Mouse (Mus musculus): ENCODE results near the gene Ngly1.

The Ngly1 gene

GRCm38 (mm10) chr14:16249171-16249874, at the start of gene Ngly1, which contains the start of gene Oxsm:
TSS of gene Ngly1 (plus strand) at chr14:16249280.
TSS of gene Oxsm (minus strand) at chr14:16249808.
- DNase-seq (ENCODE audit: low spot score in 2 of 2): peak; percentile 41 to 81

GRCm38 (mm10) chr14:16200220-16200912, 48.7 kb upstream of the Ngly1 start:
- DNase-seq (ENCODE audit: low spot score in 2 of 2): no peak

- peak; percentile 66 to 73 for DNase-seq (ENCODE audit: low spot score in 2 of 2)
Observed at GRCm38 (mm10) chr14:16200969-16201638, 48.0 kb upstream of the Ngly1 start.

- no peak for DNase-seq (ENCODE audit: low spot score in 2 of 2)
Observed at GRCm38 (mm10) chr14:16201673-16202072, 47.4 kb upstream of the Ngly1 start.

- no peak for DNase-seq (ENCODE audit: low spot score in 2 of 2)
Observed at GRCm38 (mm10) chr14:16207722-16208121, 41.4 kb upstream of the Ngly1 start.

- no peak for DNase-seq (ENCODE audit: low spot score in 2 of 2)
Observed at GRCm38 (mm10) chr14:16219015-16219414, 30.1 kb upstream of the Ngly1 start.

- no peak for DNase-seq (ENCODE audit: low spot score in 2 of 2)
Observed at GRCm38 (mm10) chr14:16229395-16229794, 19.7 kb upstream of the Ngly1 start.

- DNase-seq (ENCODE audit: low spot score in 2 of 2): no peak
Observed at GRCm38 (mm10) chr14:16230581-16230980, 18.5 kb upstream of the Ngly1 start.

GRCm38 (mm10) chr14:16233515-16233914, 15.6 kb upstream of the Ngly1 start:
- no peak for DNase-seq (ENCODE audit: low spot score in 2 of 2)

- no peak for DNase-seq (ENCODE audit: low spot score in 2 of 2)
Observed at GRCm38 (mm10) chr14:16236466-16236865, 12.6 kb upstream of the Ngly1 start.

- DNase-seq (ENCODE audit: low spot score in 2 of 2): no peak
Observed at GRCm38 (mm10) chr14:16242193-16242815, 6.8 kb upstream of the Ngly1 start.

GRCm38 (mm10) chr14:16242947-16243602, 6.0 kb upstream of the Ngly1 start:
- DNase-seq (ENCODE audit: low spot score in 2 of 2): peak; percentile 78 to 88

- no peak for DNase-seq (ENCODE audit: low spot score in 2 of 2)
Observed at GRCm38 (mm10) chr14:16243603-16244209, 5.4 kb upstream of the Ngly1 start.

GRCm38 (mm10) chr14:16244370-16244769, 4.7 kb upstream of the Ngly1 start:
- DNase-seq (ENCODE audit: low spot score in 2 of 2): no peak

GRCm38 (mm10) chr14:16245127-16245526, 4.0 kb upstream of the Ngly1 start:
- DNase-seq (ENCODE audit: low spot score in 2 of 2): no peak

- DNase-seq (ENCODE audit: low spot score in 2 of 2): no peak
Observed at GRCm38 (mm10) chr14:16246340-16246912, 2.7 kb upstream of the Ngly1 start.

- DNase-seq (ENCODE audit: low spot score in 2 of 2): no peak
Observed at GRCm38 (mm10) chr14:16248135-16248534, 945 bp upstream of the Ngly1 start.

- no peak for DNase-seq (ENCODE audit: low spot score in 2 of 2)
Observed at GRCm38 (mm10) chr14:16248603-16249157, 400 bp upstream of the Ngly1 start.

- DNase-seq (ENCODE audit: low spot score in 2 of 2): no peak
Observed at GRCm38 (mm10) chr14:16250099-16250498, 1.0 kb downstream of the Ngly1 start.

- DNase-seq (ENCODE audit: low spot score in 2 of 2): no peak
Observed at GRCm38 (mm10) chr14:16255745-16256144, 6.7 kb downstream of the Ngly1 start.

GRCm38 (mm10) chr14:16256209-16256608, 7.1 kb downstream of the Ngly1 start:
- DNase-seq (ENCODE audit: low spot score in 2 of 2): no peak

Measured in frontal cortex, postnatal 10 days (tissue).